Mouse (Mus musculus) adipocyte (in vitro differentiated cells): ENCODE measurements around the gene Dnm3.

Experiments
- DNase-seq: peaks from one replicate; pipeline ENCODE4 v3.0.0-alpha.2; 2016; ENCODE audit warnings: low spot score

The Dnm3 gene

DNA sequence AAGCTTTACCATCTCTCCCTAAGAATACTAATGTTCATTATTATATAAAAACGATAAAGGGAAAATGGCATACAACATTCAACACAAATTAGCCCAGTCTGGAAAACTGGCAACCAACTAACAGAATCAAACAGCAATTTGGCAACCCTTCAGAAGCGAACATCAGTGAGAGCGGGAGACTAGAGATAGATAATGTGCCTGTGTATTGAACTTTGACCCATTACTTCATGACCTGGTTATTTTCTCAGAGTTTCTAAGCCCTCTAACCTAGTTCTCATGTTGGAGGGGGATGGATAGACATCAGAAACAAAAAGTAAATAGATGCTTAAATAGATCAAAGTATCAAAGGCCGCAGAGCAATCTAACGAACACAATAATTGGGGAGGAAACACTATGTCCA is 230.6 kb downstream of the Dnm3 start:
- no peak for DNase-seq

DNA sequence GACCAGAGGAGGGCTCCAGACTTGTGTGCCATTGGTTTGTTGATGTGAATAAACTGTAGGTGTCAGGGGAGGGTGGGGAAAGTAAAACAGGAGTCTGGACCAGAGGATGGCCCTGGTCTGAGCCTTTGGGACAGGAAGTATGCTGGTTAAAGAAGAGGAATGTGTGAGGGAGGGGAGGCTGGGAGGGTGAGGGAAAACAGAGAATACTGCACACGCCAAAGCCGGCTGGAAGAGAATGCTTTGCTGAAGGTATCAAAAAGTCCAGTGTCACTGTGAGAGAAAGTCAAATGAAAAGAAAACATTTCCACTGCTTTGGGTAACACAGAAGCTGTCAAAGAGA is 234.2 kb downstream of the Dnm3 start:
- DNase-seq, result no peak

DNA sequence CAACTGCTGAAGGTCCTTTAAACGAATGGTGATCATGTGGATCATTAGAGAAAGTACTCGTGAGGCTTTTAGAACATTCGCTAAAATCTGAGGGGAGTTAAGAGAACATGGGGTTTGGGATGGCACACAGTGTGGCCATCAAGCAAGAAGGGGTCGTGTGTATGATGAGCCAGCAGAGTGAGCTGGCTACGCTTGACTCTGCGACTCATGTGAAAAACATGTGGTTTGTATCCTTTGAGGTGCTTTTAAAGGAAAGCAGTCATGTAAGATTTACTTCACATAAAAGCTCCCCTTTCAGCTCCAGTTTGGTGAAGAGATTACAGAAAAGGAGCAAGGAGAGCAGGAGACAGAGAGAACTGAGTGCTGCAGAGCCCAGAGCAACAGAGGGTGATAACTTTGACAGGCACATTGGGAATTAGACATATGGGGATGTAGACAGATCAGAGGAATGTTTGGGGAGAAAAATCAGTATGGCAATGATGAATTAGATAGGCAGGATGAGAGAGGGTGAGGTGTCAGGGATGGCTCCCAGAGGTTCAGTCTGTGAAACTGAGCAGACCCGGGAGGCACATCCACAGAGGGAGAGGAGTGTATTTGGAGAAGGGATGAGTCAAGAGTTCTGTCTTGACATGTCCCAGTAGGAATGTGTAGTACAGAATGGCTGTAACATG is 234.7 kb downstream of the Dnm3 start:
- DNase-seq, result no peak

DNA sequence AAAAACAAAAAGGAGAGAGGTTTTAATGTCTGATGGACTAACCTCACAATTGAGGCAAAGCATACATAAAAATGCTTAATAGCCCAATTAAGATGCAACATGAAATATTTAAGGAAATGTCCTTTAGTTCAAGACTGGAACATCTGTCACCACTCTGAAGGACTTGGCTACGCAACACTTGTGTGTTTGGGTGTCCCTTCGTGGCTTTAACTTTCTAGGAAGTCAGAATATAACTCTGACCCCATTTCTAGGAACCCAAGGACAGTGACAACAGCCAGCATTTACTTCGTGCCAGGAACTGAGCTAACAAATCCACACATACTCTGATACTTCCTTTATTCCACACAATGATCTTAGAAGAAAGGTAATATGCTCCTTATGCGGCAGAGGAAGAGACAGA is 237.1 kb downstream of the Dnm3 start:
- peak; percentile 29 for DNase-seq

DNA sequence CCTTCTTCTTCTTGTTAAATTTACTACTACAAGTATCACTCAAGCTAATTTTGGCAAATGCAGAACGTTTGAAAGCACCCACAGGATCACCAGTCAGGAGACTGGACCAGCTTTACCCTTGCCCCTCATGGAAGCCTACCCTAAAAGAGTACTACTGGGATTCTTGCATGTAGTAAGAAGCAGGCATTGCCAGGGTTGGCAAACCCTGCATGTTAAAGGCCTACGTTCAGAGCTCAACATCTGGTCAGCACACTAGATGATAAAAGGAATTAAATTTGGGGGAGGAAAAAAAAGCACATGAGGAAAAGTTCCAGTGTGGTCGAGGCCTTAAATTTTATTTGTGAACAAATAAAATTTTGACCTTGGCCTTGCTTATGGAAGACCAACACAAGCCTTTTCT is 239.2 kb downstream of the Dnm3 start:
- no peak for DNase-seq

DNA sequence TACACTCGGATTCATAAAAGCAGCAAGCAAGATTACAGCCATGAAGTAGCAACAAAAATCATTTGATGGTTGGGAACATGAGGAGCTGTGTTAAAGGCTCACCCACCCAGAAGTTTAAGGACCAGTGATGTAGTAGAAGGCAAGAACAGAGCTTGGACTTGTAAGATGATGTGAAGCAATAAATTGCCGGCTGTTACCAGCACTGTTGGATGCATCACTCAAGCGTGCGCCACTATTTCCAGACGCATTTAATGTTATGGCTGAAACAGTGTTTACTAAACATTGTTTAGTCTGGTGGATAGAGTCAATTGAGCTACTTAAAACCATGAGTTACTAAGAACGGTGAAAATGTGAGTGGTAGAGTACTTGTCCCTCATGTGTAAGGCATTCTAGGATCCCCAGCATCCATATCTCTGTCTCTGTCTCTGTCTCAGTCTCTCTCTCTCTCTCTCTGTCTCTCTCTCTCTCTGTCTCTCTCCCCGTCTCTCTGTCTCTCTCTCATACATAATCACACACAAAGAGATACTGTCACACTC is 241.1 kb downstream of the Dnm3 start:
- no peak for DNase-seq

DNA sequence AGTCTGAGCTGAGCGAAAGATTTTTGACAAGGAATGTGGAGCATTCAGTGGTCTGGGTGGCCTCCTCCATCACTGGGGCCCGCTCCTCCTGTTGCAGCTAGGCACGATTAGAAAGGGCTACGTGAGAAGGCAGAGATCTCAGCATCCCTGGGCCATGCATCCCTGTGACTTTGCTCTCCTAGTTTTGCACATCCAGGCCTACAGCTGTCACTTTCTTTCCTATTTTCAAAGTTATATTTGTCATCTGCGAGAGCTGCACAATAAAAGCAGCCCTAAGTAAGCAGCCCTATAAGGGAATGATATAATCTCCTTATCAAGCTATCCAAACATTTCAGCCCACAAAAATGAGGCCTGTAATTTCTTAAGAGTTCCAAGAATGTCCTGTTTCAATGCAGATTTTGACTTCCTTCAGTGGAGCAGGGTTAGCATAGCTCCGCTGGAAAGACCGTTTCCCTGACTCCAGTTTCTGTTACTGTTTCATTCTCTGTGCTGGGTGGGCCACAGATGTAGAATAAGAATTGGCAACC is 252.2 kb downstream of the Dnm3 start:
- DNase-seq, result peak; percentile 48

DNA sequence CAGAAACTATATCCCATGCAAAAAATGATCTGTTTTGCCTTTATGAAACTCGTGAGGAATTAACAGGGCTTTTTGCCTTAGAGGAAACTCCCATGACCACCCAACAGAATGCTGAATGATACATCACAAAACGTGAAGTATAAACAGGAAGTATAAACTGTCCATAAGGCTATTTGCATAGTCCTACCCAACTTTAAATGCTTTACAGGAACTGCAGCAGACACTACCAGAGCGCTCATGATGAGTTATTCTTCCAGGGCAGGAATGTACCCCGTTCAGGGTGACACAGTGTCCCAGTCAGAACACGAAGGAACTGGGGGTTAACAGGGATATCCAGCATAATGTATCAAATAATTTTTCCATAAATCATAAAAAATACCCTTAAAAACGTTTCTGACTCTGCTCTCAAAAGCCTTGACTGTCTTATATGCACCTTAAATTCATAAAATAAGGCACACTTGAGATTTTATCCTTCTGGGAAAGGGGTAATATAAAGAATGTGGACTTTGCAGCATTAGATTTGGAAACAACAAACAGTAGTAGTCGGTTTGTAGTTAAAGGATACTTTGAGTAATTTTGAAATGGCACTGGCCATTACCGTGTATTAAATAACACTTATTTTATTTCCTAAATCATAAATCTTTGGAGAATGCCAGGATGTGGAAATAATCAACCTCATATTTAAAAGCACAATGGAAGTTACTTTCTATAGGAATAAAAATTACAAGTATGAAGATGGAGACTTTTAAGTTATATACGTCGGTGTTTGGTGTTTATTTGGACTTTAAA is 252.8 kb downstream of the Dnm3 start:
- DNase-seq, result peak; percentile 58

DNA sequence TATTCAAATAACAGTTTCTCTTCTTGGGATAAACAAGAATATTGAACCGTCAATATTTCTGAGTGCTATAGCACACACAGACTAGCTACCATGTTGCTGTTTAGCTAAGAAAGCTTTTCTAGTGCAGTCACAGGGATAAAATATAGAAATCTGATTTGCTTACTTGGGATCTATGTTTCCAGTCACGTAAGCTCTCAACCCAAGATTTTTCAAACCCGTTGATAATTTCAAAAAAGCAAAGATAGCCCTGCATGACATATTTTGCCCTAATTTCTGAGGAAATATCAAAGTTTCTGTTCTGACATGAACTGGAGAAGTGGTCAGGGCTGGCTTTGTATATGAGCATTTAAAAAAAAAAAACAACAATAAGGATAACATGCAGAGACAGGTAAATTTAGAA is 253.8 kb downstream of the Dnm3 start:
- DNase-seq, result peak; percentile 42

DNA sequence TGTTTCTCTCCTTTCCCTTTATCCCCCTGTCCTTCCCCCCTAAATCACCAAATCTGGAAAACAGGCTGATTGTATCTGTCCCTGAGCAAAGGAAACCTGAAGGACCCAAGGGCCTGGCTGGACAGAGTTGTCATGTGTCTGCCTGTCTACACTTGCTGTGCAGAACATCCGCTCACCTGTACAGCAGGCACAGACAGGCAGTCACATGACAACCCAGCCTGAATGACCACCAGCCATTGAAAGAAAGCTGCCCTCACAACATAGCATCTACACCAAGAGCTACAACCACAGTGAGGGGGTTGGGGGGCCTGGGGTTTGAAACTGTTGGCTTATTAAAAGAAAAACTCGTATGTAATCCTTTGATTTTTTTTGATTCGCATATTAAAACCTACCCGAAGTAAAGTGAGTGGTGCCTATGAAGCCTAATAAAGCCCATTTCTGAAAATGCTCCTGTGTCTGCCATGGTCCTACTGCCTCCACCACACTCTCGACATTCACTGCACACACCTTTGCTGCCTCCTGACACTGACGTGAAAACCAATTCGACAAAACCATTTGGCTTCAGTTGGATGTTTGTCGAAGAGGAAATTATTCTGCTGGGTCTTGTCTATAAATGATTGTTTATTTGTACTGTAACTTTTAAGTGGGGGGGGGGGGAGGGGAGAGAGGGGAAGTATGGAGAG is 254.4 kb downstream of the Dnm3 start:
- DNase-seq, result peak; percentile 39

DNA sequence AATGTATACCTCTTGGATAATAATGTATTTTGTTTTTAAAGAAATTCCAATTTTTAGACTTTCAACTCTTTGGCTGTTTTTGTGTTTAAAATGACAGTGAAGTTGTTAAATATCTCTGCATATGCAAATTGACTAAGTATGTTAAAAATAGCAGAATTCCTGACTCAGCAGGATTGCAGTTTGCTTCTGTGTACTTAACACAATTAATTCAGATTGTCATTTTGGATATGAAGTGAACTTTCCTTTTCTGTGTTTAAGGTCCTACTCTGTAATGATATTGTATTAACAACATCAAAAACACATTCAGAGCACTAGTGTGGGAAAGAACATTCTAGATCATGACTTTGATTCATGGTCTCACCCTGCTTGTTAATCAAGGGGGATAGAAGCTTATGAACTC is 255.5 kb downstream of the Dnm3 start:
- DNase-seq, result peak; percentile 38

DNA sequence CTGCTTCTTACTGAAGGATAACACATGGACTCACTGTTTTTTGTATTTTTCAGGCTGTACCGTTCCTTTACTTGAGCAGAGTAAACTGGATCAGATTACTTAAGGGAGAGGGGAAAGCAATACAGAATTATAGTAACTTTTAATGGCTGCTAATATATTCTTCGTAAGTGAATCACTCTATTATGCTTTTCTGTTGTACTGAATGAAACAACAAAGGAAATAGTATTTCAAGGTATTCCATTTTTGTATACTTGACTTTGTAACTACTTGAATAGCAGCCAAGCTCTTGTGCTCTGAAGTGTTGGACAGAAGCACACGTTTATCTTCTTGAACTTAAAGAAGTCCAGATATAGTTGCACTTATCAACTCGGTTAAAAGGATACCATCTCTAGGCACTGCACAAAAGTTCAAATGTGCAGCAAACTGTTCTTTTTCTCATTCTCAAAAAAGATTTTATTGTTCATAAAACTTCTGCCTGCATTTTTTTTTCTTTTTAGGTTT is 256.0 kb downstream of the Dnm3 start:
- peak; percentile 57 for DNase-seq

DNA sequence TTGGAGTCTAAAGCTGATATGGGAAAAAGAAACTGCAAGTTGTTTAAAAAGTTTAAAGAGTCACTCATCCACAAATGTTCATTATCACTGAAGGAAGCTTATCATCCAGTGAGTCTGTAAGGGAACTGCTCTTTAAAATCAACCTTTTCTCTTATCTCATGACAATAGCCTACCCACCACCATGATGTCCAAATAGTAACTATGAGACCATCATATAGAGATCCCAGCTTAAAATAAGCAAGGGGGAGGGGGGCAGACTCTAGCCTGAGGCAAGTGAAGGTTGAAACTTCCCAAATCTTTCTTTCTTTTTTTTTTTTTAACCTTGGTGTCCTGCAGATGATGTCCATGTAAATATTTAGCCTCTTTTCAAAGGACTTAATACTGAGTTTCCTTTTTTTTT is 256.9 kb downstream of the Dnm3 start:
- peak; percentile 46 for DNase-seq

DNA sequence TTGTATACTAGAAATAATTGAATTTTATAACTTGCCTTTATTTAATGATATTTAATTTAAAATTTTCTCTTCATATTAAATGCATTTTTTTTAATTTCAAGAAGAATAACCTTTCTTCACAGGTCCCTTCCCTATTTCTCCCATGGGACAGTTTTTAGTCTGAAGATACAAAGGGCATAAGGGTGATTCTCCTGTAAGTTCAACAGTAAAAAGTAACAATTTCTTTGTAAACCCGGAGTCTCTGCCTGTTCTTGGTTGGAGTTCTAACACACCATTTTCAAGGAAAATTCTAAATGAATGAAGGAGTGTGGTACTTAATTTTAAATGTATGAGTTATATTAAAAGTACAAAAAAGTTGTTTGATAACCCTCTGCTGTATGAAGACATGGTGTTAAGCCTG is 258.1 kb downstream of the Dnm3 start:
- peak; percentile 33 for DNase-seq

DNA sequence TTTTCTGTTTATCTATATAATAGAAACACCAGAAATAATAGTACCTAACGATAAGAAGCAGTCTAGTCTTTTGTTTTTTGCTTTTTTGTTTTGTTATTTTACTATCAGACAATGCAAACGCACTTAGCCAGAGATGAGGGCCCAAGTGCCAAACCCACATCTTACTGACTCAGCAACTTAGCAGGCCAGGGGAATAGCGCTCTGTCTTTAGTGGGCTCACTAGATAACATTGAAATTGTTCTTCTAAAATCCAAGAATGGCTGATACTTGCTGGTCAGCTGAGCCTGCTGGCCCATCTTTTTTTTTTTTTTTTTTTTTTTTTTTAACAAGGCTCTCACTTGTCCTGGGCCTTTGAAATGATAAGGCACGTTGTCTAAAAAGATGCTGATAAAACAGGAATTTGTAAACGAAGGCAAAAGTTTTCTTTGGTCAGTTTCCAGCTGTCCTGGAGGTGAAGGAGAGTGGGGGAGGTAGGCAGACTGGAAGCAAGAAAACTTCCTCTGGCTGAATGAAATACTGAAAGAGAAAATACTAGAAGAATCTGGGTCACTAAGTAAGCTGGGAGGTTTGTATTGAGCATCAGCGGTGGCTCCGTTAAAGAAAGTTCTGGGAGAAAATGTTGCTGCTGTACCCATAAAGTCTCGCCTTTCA is 259.2 kb downstream of the Dnm3 start:
- DNase-seq, result peak; percentile 73

DNA sequence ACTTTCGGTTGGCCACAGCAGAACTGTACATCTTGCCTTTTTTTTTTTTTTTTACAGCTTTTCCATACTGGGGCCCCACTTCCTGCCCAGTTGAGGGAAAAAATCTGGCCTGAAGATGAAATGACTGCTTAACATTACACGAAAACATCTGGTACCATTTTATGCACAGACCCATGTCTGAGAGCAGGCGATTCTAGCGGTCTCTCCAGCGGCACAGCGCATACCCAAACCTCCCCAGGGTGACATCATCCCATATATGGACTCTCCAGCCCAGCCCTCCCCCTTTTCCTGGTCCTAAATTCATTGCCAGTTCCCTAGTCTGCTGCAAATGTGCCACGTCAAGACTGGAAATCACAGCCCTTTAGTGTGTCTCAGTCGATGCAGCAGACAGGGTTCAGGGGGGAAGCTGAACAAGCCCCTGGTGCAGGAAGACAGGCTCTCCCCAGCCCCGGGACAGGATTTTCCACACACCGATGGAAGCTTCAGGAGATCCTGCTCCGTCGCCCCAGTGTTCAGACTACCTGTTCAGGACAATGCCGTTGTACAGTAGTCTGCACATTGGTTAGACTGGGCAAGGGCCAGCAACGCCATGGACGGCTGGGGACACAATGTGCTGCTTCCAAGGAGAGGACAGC is 260.4 kb downstream of the Dnm3 start:
- peak; percentile 94 for DNase-seq

DNA sequence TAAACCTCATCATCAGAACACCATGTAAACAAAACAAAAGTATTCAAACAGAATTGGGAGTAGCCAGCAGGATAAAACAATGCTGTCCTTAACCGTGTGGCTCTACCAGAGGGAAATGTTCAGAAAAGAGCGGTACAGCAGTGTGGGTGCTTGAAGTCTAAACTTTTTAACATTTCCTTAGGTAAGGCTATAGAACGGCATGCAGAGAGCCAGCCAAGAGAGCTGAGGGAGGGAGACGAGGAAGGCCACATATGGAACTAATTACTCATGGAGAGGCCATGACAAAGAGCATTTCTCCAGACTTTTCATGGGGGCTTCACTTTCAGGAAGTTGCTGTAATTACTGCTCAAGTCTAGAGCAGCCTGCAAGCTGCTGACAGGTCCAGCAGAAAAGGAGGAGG is 261.2 kb downstream of the Dnm3 start:
- DNase-seq, result peak; percentile 68

DNA sequence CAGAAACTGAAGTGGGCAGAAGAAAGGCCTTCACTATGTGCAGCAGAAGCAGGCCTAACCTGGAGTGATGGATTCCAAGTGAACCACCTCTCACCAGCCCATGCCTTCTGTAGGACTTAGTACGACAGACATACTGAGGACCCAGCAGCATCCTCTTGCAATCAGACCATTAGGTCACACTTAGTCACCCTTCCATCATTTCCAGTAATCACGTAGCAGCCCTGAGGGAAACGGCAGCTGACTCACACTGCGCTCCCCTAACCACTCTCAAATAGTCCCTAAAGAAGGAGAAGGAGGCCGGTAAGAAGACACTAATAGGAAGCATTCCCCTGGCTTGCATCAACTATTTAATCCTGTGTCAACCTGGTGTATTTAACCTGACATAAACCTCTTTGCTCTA is 262.1 kb downstream of the Dnm3 start:
- DNase-seq, result peak; percentile 26

DNA sequence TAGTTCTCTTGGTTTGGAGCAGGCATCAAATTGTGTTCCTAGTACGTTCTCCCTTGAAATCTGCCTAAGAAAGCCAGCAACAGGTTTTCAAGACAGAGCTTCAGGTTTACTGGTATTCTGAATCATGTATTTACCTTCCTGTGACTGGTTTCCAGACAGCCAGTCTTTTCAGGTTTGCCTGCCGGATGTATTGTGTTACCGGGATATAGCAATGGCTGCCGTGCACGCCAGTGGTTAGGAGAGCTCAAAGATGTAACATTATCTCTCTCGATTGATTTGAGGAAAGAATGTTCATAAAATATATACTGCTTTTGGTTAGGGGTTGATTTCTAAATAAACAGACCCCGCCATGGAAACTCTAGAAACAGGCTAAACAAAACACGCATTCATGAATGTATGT is 264.8 kb downstream of the Dnm3 start:
- DNase-seq, result no peak

DNA sequence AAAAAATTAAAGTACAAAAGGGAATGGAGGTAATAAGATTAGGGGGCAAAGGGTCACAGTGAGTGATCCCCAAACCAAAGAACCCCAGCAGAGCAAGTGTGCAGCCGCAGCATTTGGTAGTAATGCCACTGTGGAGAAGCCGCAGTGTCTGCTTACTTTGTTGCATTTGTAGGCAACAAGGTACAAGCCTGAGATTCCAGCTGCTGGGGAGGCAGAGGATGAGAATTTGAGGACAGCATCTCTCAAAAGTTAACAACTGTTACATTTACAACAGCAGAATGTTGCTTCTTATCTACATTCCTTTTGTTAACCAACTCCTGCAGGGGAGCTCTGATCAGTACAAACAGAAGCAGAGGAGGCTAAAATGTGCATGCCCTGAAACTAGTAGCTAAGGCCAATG is 267.3 kb downstream of the Dnm3 start:
- no peak for DNase-seq

DNA sequence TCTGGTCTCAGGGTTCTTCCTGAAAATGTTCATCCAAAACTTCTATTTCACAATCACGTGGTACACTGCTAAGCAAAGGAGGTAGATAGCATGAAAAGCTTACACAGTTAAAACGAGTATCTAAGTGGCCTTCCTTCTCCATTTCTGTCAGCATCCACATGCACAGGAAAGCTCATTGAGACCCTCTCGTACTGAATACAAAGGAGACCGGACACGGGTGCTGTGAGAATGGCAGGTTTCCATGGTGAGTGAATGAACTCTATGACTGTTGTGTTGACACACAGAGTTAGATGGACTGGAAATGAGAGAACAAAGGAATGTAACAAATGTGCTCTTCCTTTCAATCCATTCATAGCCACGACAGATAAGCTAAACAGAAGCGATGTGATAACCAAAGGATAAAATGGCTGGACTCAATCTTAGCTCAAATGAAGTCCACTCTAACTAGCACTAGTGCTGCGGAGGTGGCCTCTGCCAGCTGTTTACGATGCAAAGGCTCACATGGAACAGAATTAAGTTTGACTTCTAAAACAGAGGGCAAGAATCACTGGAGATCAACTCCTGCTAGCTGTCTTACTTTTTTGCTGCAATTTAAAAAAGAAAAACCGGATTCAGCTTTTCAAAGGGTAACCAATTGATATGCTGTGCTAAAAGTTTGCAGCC is 268.2 kb downstream of the Dnm3 start:
- no peak for DNase-seq
